23 mouse cellular contexts compared by ENCODE assay signal in the genomic region with DNA sequence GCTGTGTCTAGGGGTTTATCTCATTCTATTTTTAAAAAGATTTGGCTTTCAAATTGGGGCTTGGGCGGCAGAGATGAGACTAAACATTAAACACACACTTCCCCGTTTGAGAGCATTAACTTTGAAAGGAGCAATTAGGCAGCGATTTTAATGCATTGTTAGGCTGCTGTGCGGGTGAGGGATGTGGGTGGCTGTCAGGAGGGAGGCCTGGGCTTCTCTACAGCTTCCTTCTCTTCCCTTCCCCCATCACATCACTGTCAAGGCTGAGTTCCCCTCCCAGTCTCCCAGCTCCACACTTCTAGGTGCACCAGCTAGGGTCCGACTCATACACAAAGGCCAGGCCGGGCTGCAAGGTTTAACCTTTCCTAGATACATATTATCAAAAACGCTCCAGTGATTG. TPM values are rescaled to one million over a fixed set of nuclear protein-coding genes. Genes with fewer than 3 reads are reported as not detected.
DNase-seq lines count a peak whose midpoint lies in the region; ATAC-seq and TF ChIP-seq lines count a peak whose summit lies in the region.
"Had no signal": no experiment of that assay in that cellular context is flagged by ENCODE, and none has a peak within 500 bp of the region (broad histone marks: within the 10 kb centered on the region; RNA-seq: fewer than 3 reads in every experiment).

No protein-coding gene starts in this region.

- H3K36me3 ChIP-seq in heart, adult 2 months (ENCODE audit: control insufficient read depth, insufficient read depth, low read length), result no peaks in the 10 kb centered on the region
- H3K36me3 ChIP-seq in ES-Bruce4 (ENCODE audit: control insufficient read depth, insufficient read depth, low read length, poor library complexity, severe bottlenecking), result no peaks in the 10 kb centered on the region
- H3K36me3 ChIP-seq in hindbrain, embryonic 16.5 days (ENCODE audit: control insufficient read depth, insufficient read depth, low read length), result no peaks in the 10 kb centered on the region
- H3K36me3 ChIP-seq: midbrain, embryonic 10.5 days; neural tube, embryonic 12.5 days; stomach, embryonic 15.5 days had no signal

- 48% methylated on average over 7 of the region's 7 CpGs for WGBS in heart, adult 2 months
- WGBS in hindbrain, embryonic 16.5 days, result 28% methylated on average over 7 of the region's 7 CpGs

- H3K9me3 ChIP-seq in ES-Bruce4 (replicated peaks; ENCODE audit: control insufficient read depth, insufficient read depth, low read length, poor library complexity, severe bottlenecking), result no peaks in the 10 kb centered on the region
- no peaks in the 10 kb centered on the region for H3K9me3 ChIP-seq in hindbrain, embryonic 16.5 days (ENCODE audit: control insufficient read depth, low read length)
- H3K9me3 ChIP-seq: midbrain, embryonic 10.5 days; stomach, embryonic 15.5 days had no signal

- 0 out of 2 replicates have a peak, but pooled peaks have one; percentile 34 for ATAC-seq in hindbrain, embryonic 16.5 days
- no peak for ATAC-seq in erythroblast, adult 5-6 weeks (replicated peaks; ENCODE audit: low FRiP score, poor library complexity, severe bottlenecking)

- H3K79me2 ChIP-seq in heart, adult 2 months (replicated peaks; ENCODE audit: control insufficient read depth, insufficient read depth, low read length), result no peaks in the 10 kb centered on the region

- no peak overlapping the region for H3K4me3 ChIP-seq in heart, adult 2 months
- H3K4me3 ChIP-seq in ES-Bruce4 (ENCODE audit: low read depth, low read length), result no peak overlapping the region
- H3K4me3 ChIP-seq in hindbrain, embryonic 16.5 days (ENCODE audit: low read length), result no peak overlapping the region
- H3K4me3 ChIP-seq: midbrain, embryonic 10.5 days; neural tube, embryonic 12.5 days; stomach, embryonic 15.5 days had no signal

- no peak overlapping the region for H3K27ac ChIP-seq in heart, adult 2 months
- H3K27ac ChIP-seq in ES-Bruce4 (ENCODE audit: insufficient read depth, low read length), result no peak overlapping the region
- H3K27ac ChIP-seq in hindbrain, embryonic 16.5 days (ENCODE audit: low read depth, low read length), result no peak overlapping the region
- H3K27ac ChIP-seq: midbrain, embryonic 10.5 days; neural tube, embryonic 12.5 days; stomach, embryonic 15.5 days had no signal

- no peaks in the 10 kb centered on the region for H3K27me3 ChIP-seq in heart, adult 2 months (ENCODE audit: control insufficient read depth, insufficient read depth, low read length)
- no peaks in the 10 kb centered on the region for H3K27me3 ChIP-seq in ES-Bruce4 (ENCODE audit: control insufficient read depth, insufficient read depth, low read length, poor library complexity, severe bottlenecking)
- H3K27me3 ChIP-seq in hindbrain, embryonic 16.5 days (replicated peaks; ENCODE audit: control insufficient read depth, insufficient read depth, low read length), result no peaks in the 10 kb centered on the region
- H3K27me3 ChIP-seq: neural tube, embryonic 12.5 days; stomach, embryonic 15.5 days had no signal

- no peak overlapping the region for H3K4me2 ChIP-seq in hindbrain, embryonic 16.5 days (ENCODE audit: low read length)
- H3K4me2 ChIP-seq: heart, embryonic 11.5 days; neural tube, embryonic 12.5 days; stomach, embryonic 15.5 days had no signal

- H3K4me1 ChIP-seq in heart, adult 2 months (ENCODE audit: control insufficient read depth, insufficient read depth, low read length), result no peaks in the 10 kb centered on the region
- peaks cover 4% of the 10 kb centered on the region for H3K4me1 ChIP-seq in ES-Bruce4 (ENCODE audit: control insufficient read depth, insufficient read depth, low read length)
- H3K4me1 ChIP-seq in hindbrain, embryonic 16.5 days (ENCODE audit: control insufficient read depth, insufficient read depth, low read depth, low read length), result no peaks in the 10 kb centered on the region; the same call in 1 of the 2 replicates
- H3K4me1 ChIP-seq: stomach, embryonic 15.5 days had no signal

- peak; percentile 77 for DNase-seq in heart, adult 11 months
- no peak for DNase-seq in heart, adult 2 months
- peak; percentile 75 for DNase-seq in brain, embryonic 14.5 days (ENCODE audit: low read depth)
- no peak for DNase-seq in frontal cortex, postnatal 25 days (ENCODE audit: low spot score in 2 of 2)
- DNase-seq in thymus, postnatal 4 days, result no peak
- DNase-seq: cerebellum, adult 11-12 months; gastrocnemius, postnatal 14 days; heart, postnatal 14 days; layer of hippocampus, postnatal 36 days; left cerebral cortex, postnatal 4 days; lung, adult 18-20 months had no signal

- intact Hi-C loops in heart, adult 2 months (cut with DNase I), result loop anchor here (1.0 kb wide), 1 partner anchor 189 kb away; no protein-coding TSS in a partner anchor

- TF ChIP-seq EP300 in heart, adult 2 months (IDR thresholded peaks at IDR 0.05; ENCODE audit: insufficient read depth, low read depth, low read length), result no peak
- peak; percentile 50; the same call in 1 of the 2 replicates for TF ChIP-seq EP300 in ES-Bruce4 (IDR thresholded peaks at IDR 0.05; ENCODE audit: insufficient read depth, low read depth, low read length)

- no peak overlapping the region for H3K9ac ChIP-seq in heart, adult 2 months (ENCODE audit: low read depth, low read length)
- H3K9ac ChIP-seq in ES-Bruce4 (ENCODE audit: low read depth, poor library complexity, severe bottlenecking), result no peak overlapping the region
- no peak overlapping the region for H3K9ac ChIP-seq in hindbrain, embryonic 16.5 days (ENCODE audit: low read depth, low read length)
- H3K9ac ChIP-seq: neural tube, embryonic 12.5 days; stomach, embryonic 15.5 days had no signal

- no peak for TF ChIP-seq POLR2A in heart, adult 2 months (IDR thresholded peaks at IDR 0.05; ENCODE audit: insufficient read depth, low read depth, low read length)
- no peak for TF ChIP-seq POLR2A in ES-Bruce4 (IDR thresholded peaks at IDR 0.05; ENCODE audit: insufficient read depth, low read length)
- TF ChIP-seq POLR2A in brain, embryonic 14.5 days (IDR thresholded peaks at IDR 0.05; ENCODE audit: borderline replicate concordance, extremely low read depth, insufficient read depth, insufficient read length, poor library complexity, severe bottlenecking), result no peak

- no peak for TF ChIP-seq CTCF in heart, adult 2 months (IDR thresholded peaks at IDR 0.05)
- TF ChIP-seq CTCF in ES-Bruce4 (IDR thresholded peaks at IDR 0.05; ENCODE audit: low read depth, low read length), result no peak
- TF ChIP-seq CTCF in brain, embryonic 14.5 days (IDR thresholded peaks at IDR 0.05; ENCODE audit: borderline replicate concordance, extremely low read depth, insufficient read depth, insufficient read length), result no peak

RNA-seq across cellular contexts. Expression of a gene that starts 18.0 kb away (rescaled TPM):
- 1 to 10 TPM; 2.4 to 5.2 TPM for total RNA-seq in heart, adult 2 months (2021)
- polyA plus RNA-seq in heart, adult 2 months (2012; rRNA removed), result 0.39 and 1.6 TPM in 2 replicates
- not detected in 2 replicates for polyA plus RNA-seq in ES-Bruce4 (2011; ENCODE audit: insufficient read depth, insufficient read length, low read depth, missing spikeins)
- polyA plus RNA-seq in brain, embryonic 14.5 days (2012; rRNA removed), result 0.06 TPM in 1 of 2 replicates, not detected in the other
- polyA plus RNA-seq in hindbrain, embryonic 16.5 days (2015; fragmentation: Nextera tagmentation; extraction: Ambion mirVana), result not detected in 2 replicates
- total RNA-seq in erythroblast, adult 5-6 weeks (2015; ENCODE audit: low replicate concordance), result not detected in 2 replicates
- not detected in 2 replicates for total RNA-seq in erythroblast, adult 5-6 weeks (2017; ENCODE audit: low replicate concordance)
- total RNA-seq: layer of hippocampus, postnatal 36 days; left cerebral cortex, postnatal 4 days; liver, adult 2 months had no signal
- polyA plus RNA-seq: cortical plate, adult 2 months; embryonic facial prominence, embryonic 14.5 days; heart, embryonic 11.5 days; intestine, embryonic 14.5 days; large intestine, adult 2 months; liver, adult 2 months; midbrain, embryonic 10.5 days; neural tube, embryonic 12.5 days had no signal

RNA-seq across cellular contexts. Expression of a gene that starts 55.0 kb away (rescaled TPM):
- 100 to 1,000 TPM; 274 to 351 TPM for total RNA-seq in heart, adult 2 months (2021)
- 788 and 868 TPM in 2 replicates for polyA plus RNA-seq in heart, adult 2 months (2012; rRNA removed)
- polyA plus RNA-seq in ES-Bruce4 (2011; ENCODE audit: insufficient read depth, insufficient read length, low read depth, missing spikeins), result 23.4 and 26.6 TPM in 2 replicates
- polyA plus RNA-seq in brain, embryonic 14.5 days (2012; rRNA removed), result 113 and 140 TPM in 2 replicates
- 202 and 237 TPM in 2 replicates for polyA plus RNA-seq in hindbrain, embryonic 16.5 days (2015; fragmentation: Nextera tagmentation; extraction: Ambion mirVana)
- total RNA-seq in erythroblast, adult 5-6 weeks (2015; ENCODE audit: low replicate concordance), result 84.0 and 95.1 TPM in 2 replicates
- total RNA-seq in erythroblast, adult 5-6 weeks (2017; ENCODE audit: low replicate concordance), result 132 and 152 TPM in 2 replicates

Comparison
In these comparisons a context has a peak if more than half of its experiments do, and no peak if none do; other contexts are left out.
1. DNase-seq: peak in heart, adult 11 months (single experiment) and brain, embryonic 14.5 days (single experiment); none in heart, adult 2 months (0 of 2), frontal cortex, postnatal 25 days (0 of 2) and thymus, postnatal 4 days (single experiment).